Mouse (Mus musculus) T-helper 1 cell (primary cell): ENCODE data around the gene Adam12.

Source experiments
- in situ Hi-C: fragments of 300-600 bp; cut with MboI, MseI; formaldehyde crosslinking; loops from one replicate; pipeline ENCODE4 v1.15.1; 2025; ENCODE audit warnings: high pct_unique_total_duplicates

Adam12 gene

GRCm38 (mm10) chr7:133872701-133873100 lies 359.2 kb downstream of the Adam12 start:
- in situ Hi-C loops: no loop called here

GRCm38 (mm10) chr7:133870265-133870664 lies 361.7 kb downstream of the Adam12 start:
- in situ Hi-C loops: no loop called here

- in situ Hi-C loops: loop anchor here (5.0 kb wide), 1 partner anchor 359 kb away; no protein-coding TSS in a partner anchor
Measured at GRCm38 (mm10) chr7:133863684-133864083, 368.3 kb downstream of the Adam12 start.

GRCm38 (mm10) chr7:133863151-133863550 lies 368.8 kb downstream of the Adam12 start:
- in situ Hi-C loops: loop anchor here (5.0 kb wide), 1 partner anchor 359 kb away; no protein-coding TSS in a partner anchor

GRCm38 (mm10) chr7:133862723-133863122 lies 369.2 kb downstream of the Adam12 start:
- in situ Hi-C loops: loop anchor here (5.0 kb wide), 1 partner anchor 360 kb away; no protein-coding TSS in a partner anchor

GRCm38 (mm10) chr7:133862233-133862632 lies 369.7 kb downstream of the Adam12 start:
- in situ Hi-C loops: loop anchor here (5.0 kb wide), 1 partner anchor 360 kb away; no protein-coding TSS in a partner anchor

- in situ Hi-C loops: no loop called here
Measured at GRCm38 (mm10) chr7:133859548-133859947, 372.4 kb downstream of the Adam12 start.

GRCm38 (mm10) chr7:133858506-133858905 lies 373.4 kb downstream of the Adam12 start:
- in situ Hi-C loops: no loop called here

GRCm38 (mm10) chr7:133856278-133856677 lies 375.7 kb downstream of the Adam12 start:
- in situ Hi-C loops: no loop called here

- in situ Hi-C loops: no loop called here
Measured at GRCm38 (mm10) chr7:133850735-133851134, 381.2 kb downstream of the Adam12 start.

- in situ Hi-C loops: loop anchor here (25.0 kb wide), 1 partner anchor 1614 kb away; no protein-coding TSS in a partner anchor
Measured at GRCm38 (mm10) chr7:133848180-133848579, 383.8 kb downstream of the Adam12 start.

GRCm38 (mm10) chr7:133847175-133847574 lies 384.8 kb downstream of the Adam12 start:
- in situ Hi-C loops: loop anchor here (25.0 kb wide), 1 partner anchor 1615 kb away; no protein-coding TSS in a partner anchor

- in situ Hi-C loops: loop anchor here (25.0 kb wide), 1 partner anchor 1620 kb away; no protein-coding TSS in a partner anchor
Measured at GRCm38 (mm10) chr7:133842079-133842478, 389.9 kb downstream of the Adam12 start.

GRCm38 (mm10) chr7:133839546-133839945 lies 392.4 kb downstream of the Adam12 start:
- in situ Hi-C loops: loop anchor here (25.0 kb wide), 1 partner anchor 1623 kb away; no protein-coding TSS in a partner anchor
